Mouse (Mus musculus): Measurements from ENCODE around the gene Msh6. TPM values are rescaled to one million over a fixed set of nuclear protein-coding genes. Genes with fewer than 3 reads are reported as not detected.

Msh6 gene
- polyA plus RNA-seq, 1 experiment: 3.3 TPM

- H3K4me1 ChIP-seq (ENCODE audit: control insufficient read depth, insufficient read depth, low read length): peaks cover 4% of the 10 kb centered on the region; the same call in 1 of the 2 replicates
- DNase-seq: no peak
- H3K4me3 ChIP-seq (ENCODE audit: insufficient read depth, low read depth, low read length): no peak overlapping the region
- H3K27ac ChIP-seq (ENCODE audit: insufficient read depth, low read depth, low read length): no peak overlapping the region
- H3K36me3 ChIP-seq (ENCODE audit: control insufficient read depth, insufficient read depth, low read length): no peaks in the 10 kb centered on the region
- TF ChIP-seq CTCF (conservative IDR thresholded peaks at IDR 0.05; ENCODE audit: insufficient read depth, insufficient read length, low read depth, low read length): no peak
- TF ChIP-seq POLR2A (IDR thresholded peaks at IDR 0.05; ENCODE audit: low read depth, low read length): no peak
- WGBS: 82% methylated on average over 4 of the region's 4 CpGs
- no peaks in the 10 kb centered on the region for H3K27me3 ChIP-seq (replicated peaks; ENCODE audit: control insufficient read depth, insufficient read depth, low read length)
Measured at GRCm38 (mm10) chr17:88034418-88034817, 59.6 kb downstream of the Msh6 start.

Other genes with a start within 250 kb of the Msh6 start
- 0.07 TPM in 1 of 2 replicates, not detected in the other for gene Kcnk12, start 177.1 kb upstream of the Msh6 start, polyA plus RNA-seq (2012; rRNA removed)
- not detected in 2 replicates for gene Rpl36-ps4, start 54.1 kb upstream of the Msh6 start, polyA plus RNA-seq (2012; rRNA removed)
- gene Fbxo11, start 90.2 kb downstream of the Msh6 start, polyA plus RNA-seq (2012; rRNA removed): 13.8 and 18.5 TPM in 2 replicates

Data from kidney, adult 2 months (tissue).